Mouse (Mus musculus) embryonic fibroblast, embryonic 13.5 days (primary cell): Measurements from ENCODE around the gene Akap5. TPM values are rescaled to one million over a fixed set of nuclear protein-coding genes. Genes with fewer than 3 reads are reported as not detected.

Experiments used
- H3K27ac ChIP-seq: 2 replicates; pipeline ENCODE4 v1.5.1; 2012; ENCODE audit warnings: low read length, control low read depth, inconsistent platforms; ENCODE audit not compliant: insufficient read depth
- H3K4me1 ChIP-seq: 2 replicates; pipeline ENCODE4 v1.6.1; 2011; ENCODE audit warnings: low read length; ENCODE audit not compliant: control insufficient read depth, insufficient read depth
- H3K4me3 ChIP-seq: 2 replicates; pipeline ENCODE4 v1.5.1; 2011; ENCODE audit warnings: mild to moderate bottlenecking, control low read depth, low read length; ENCODE audit not compliant: insufficient read depth
- CTCF ChIP-seq: IDR thresholded peaks from 2 replicates; pipeline ENCODE4 v1.5.1; 2011; ENCODE audit warnings: mild to moderate bottlenecking, control low read depth, low read length, moderate library complexity, borderline replicate concordance; ENCODE audit not compliant: insufficient read depth
- POLR2A ChIP-seq: IDR thresholded peaks from 2 replicates; pipeline ENCODE4 v1.6.1; 2011; ENCODE audit warnings: low read depth, mild to moderate bottlenecking, control low read depth, low read length, moderate library complexity
- polyA plus RNA-seq: library from polyadenylated mRNA; stranded (reverse); fragments of >200 nt; gene quantifications from 2 replicates; pipeline ENCODE4 v1.2.4, GENCODE M21; 2011; ENCODE audit warnings: low read depth; ENCODE audit not compliant: missing spikeins, insufficient read length

The Akap5 gene
- 0.68 TPM in 2 replicates for polyA plus RNA-seq

GRCm38 (mm10) chr12:76324679-76325431 is at the start of gene Akap5:
Gene Akap5 (plus strand): TSS chr12:76324891.
- TF ChIP-seq CTCF (no peak), POLR2A (no peak)

GRCm38 (mm10) chr12:76278209-76278608 is 46.5 kb upstream of the Akap5 start:
- H3K27ac ChIP-seq, result no peak overlapping the region
- no peaks in the 10 kb centered on the region for H3K4me1 ChIP-seq
- no peak overlapping the region for H3K4me3 ChIP-seq
- TF ChIP-seq CTCF (no peak), POLR2A (no peak)

More at GRCm38 (mm10) chr12:76324679-76325431, at the start of gene Akap5:
- H3K4me3 ChIP-seq, result peak within 1 kb of the TSS; percentile 43
- H3K27ac ChIP-seq, result no peak within 1 kb of the TSS
- no peaks in the 10 kb centered on the region for H3K4me1 ChIP-seq

GRCm38 (mm10) chr12:76280556-76280955 is 44.1 kb upstream of the Akap5 start:
- no peaks in the 10 kb centered on the region for H3K4me1 ChIP-seq

GRCm38 (mm10) chr12:76281111-76281660 is 43.5 kb upstream of the Akap5 start:
- Histone ChIP-seq H3K4me1 (no peaks in the 10 kb centered on the region), H3K27ac (no peak overlapping the region), H3K4me3 (no peak overlapping the region)
- TF ChIP-seq CTCF (no peak), POLR2A (no peak)

More at GRCm38 (mm10) chr12:76280556-76280955, 44.1 kb upstream of the Akap5 start:
- no peak overlapping the region for H3K27ac ChIP-seq
- TF ChIP-seq CTCF, result no peak
- no peak for TF ChIP-seq POLR2A
- no peak overlapping the region for H3K4me3 ChIP-seq

GRCm38 (mm10) chr12:76282132-76282531 is 42.6 kb upstream of the Akap5 start:
- TF ChIP-seq CTCF, result no peak
- TF ChIP-seq POLR2A, result no peak
- Histone ChIP-seq H3K4me1 (no peaks in the 10 kb centered on the region), H3K4me3 (no peak overlapping the region), H3K27ac (no peak overlapping the region)

- Histone ChIP-seq H3K4me3 (no peak overlapping the region), H3K27ac (no peak overlapping the region), H3K4me1 (no peaks in the 10 kb centered on the region)
- TF ChIP-seq CTCF (no peak), POLR2A (no peak)
Observed at GRCm38 (mm10) chr12:76282532-76283173, 42.0 kb upstream of the Akap5 start.

- no peak overlapping the region for H3K4me3 ChIP-seq
- H3K27ac ChIP-seq, result no peak overlapping the region
- TF ChIP-seq POLR2A (no peak), CTCF (no peak)
- H3K4me1 ChIP-seq, result no peaks in the 10 kb centered on the region
Observed at GRCm38 (mm10) chr12:76285418-76285817, 39.3 kb upstream of the Akap5 start.

- H3K27ac ChIP-seq, result no peak overlapping the region
Observed at GRCm38 (mm10) chr12:76287986-76288385, 36.7 kb upstream of the Akap5 start.

GRCm38 (mm10) chr12:76288494-76288893 is 36.2 kb upstream of the Akap5 start:
- Histone ChIP-seq H3K4me1 (no peaks in the 10 kb centered on the region), H3K27ac (no peak overlapping the region), H3K4me3 (no peak overlapping the region)
- no peak for TF ChIP-seq POLR2A
- no peak for TF ChIP-seq CTCF

More at GRCm38 (mm10) chr12:76287986-76288385, 36.7 kb upstream of the Akap5 start:
- TF ChIP-seq POLR2A, result no peak
- TF ChIP-seq CTCF, result no peak
- H3K4me3 ChIP-seq, result no peak overlapping the region
- no peaks in the 10 kb centered on the region for H3K4me1 ChIP-seq

GRCm38 (mm10) chr12:76289428-76289827 is 35.3 kb upstream of the Akap5 start:
- no peaks in the 10 kb centered on the region for H3K4me1 ChIP-seq
- H3K4me3 ChIP-seq, result no peak overlapping the region
- no peak for TF ChIP-seq POLR2A
- TF ChIP-seq CTCF, result no peak
- no peak overlapping the region for H3K27ac ChIP-seq
